Mouse (Mus musculus): Measurements from ENCODE around the gene Myl4. TPM values are rescaled to one million over a fixed set of nuclear protein-coding genes. Genes with fewer than 3 reads are reported as not detected.

Gene Myl4
- total RNA-seq, 2 experiments from 2014 or later, result 1.2 to 1.9 TPM

- DNase-seq, result no peak
Measured at GRCm38 (mm10) chr11:104572091-104572490, 21.6 kb downstream of the Myl4 start.

DNA sequence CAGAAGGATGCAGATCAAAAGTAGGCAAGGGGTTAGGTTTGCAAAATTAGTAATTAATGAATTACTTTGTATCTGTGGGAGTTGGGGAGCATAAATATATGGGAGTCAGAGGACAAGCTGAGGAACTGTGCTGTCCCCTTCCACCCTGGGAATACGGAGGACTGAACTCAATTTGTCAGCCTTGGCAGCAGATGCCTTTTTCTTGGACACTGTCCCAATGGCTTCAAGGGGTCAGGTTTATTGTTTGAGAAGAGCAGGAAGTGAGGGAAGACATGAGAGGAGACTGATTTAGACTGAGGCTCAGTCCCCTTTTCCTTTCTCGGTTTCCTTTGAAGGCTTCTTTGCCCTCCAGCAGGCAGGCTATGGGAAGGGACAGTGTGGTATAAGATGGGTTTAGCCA is 22.1 kb downstream of the Myl4 start:
- no peak for DNase-seq

- DNase-seq, result no peak
Measured at GRCm38 (mm10) chr11:104576772-104577612, 26.5 kb downstream of the Myl4 start.

GRCm38 (mm10) chr11:104578074-104578473 is 27.6 kb downstream of the Myl4 start:
- DNase-seq, result no peak

DNA sequence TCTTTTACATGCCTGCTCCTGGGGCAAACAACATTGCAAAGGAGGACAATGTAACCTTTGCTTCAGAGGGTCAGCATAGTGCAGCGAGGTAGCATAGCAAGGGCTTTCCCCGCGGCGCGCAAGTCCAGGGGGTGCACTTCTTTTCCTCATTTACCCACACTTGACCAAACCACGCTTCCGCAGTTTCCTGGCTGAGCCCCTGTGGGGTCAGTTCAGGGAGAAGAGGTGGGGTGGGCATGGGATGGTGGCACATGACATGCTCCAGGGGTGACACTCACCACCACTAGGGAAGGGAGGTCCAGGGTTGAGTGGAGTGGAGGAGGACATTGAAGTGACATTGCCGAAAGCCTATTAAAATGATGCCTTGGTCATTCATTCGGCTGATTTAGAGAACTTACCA is 28.6 kb downstream of the Myl4 start:
- DNase-seq, result no peak

- DNase-seq, result no peak
Measured at GRCm38 (mm10) chr11:104579575-104579974, 29.1 kb downstream of the Myl4 start.

DNA sequence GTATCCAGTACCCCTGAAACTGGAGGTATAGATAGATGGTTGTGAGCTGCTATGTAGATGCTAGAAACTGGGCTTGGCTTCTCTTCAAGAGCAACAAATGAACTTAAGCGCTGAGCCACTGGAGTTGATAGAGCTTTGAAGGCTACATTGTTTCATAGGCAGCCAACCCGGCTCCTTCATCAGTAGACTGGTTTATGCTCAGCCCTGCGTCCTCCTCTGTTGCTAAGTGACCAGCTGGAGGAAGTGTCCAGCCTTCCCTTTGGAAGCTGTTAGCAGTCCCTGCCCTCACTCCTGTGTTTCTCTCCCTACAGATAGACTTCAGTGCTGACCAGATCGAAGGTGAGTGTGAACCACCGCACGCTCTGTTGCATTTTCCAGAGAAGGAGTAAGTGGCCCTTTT is 29.6 kb downstream of the Myl4 start:
- DNase-seq, result no peak

GRCm38 (mm10) chr11:104580606-104581005 is 30.1 kb downstream of the Myl4 start:
- DNase-seq, result peak; percentile 45 to 58

DNA sequence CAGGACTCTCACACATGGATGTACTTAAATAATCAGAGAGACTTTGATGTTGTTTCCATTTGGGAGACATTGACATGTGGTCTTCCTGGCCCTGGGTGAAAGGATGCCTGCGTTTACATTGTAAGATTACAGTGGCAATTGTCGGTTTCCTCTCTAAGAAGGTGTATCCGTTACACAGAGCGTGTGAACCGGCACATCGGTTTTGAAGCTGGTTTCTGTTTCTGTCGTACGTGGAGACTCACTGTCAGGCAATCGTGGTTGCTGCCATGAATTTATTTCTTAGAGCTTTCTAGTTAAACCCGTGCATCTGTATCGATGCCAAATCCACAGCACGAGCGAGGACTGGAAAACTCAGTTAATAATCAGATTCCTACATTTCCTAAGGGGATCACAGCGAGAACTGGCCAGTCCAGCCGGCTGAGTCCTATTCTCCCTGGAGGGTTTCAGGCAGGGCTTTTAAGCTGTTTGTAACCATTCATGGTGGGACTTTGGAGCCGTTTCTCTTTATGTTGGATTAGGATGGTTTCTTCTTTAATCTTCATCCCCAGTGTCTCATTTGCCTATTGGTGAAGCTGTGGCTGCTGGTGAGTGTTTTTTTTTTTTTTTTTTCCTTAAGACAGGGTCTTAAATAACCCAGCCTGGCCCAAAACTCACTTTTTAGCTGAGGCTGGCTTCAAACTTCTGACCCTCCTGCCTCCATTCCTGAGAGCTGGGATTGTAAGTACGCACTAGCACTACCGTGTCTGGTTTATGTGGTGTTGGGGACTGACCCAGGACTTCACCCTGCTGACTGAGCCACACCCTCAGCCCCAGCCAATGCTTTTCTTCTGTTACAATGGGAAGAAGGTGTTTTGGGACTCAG is 31.2 kb downstream of the Myl4 start:
- no peak for DNase-seq

DNA sequence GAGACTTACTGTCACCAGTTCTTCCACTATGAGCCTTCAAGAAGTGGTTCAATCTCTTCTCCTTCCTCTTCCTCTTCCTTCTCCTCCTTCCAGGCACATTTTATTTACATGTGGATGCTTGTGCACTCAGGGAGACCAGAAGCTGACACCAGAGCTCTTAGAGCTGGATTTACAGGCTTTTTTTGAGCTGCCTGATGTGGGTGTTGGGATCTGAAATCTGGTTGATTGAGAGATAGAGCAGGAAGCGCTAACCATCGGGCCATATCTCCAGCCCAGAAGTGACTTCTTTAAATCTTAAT is 31.8 kb downstream of the Myl4 start:
- no peak for DNase-seq

DNA sequence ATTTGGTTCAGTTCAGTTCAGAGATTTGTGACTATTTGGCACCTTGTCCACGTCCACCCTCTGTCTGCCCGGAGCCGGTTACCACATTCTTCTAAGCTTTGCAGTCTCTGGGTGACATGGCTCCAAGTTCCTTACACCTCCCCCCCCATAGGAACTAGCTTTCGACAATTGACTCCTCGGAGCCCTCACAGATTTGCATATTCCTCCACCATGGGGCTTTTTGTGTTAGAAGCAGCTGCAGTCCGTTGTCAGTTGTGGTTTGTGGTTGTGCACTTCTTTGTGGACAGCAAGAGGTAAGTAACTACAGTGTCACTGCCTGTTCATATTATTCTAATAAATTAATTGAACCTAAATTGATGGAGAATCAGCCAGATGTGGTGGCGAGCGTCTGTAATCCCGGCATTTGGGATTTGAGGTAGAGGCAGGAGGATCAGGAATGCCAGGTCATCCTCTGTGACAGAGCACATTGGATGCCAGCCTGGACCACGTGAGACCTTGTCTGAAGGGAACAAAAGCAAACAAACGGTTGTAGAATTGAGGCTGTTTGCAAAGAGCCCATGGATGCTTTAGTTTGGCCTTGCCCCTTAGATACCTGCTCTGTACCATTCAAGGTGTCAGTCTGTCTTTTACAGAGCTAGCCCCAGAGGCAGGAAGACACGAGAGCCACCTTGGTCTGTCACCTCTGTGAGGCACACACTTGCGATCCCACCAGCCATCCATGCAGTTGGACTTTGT is 32.3 kb downstream of the Myl4 start:
- DNase-seq, result no peak

DNA sequence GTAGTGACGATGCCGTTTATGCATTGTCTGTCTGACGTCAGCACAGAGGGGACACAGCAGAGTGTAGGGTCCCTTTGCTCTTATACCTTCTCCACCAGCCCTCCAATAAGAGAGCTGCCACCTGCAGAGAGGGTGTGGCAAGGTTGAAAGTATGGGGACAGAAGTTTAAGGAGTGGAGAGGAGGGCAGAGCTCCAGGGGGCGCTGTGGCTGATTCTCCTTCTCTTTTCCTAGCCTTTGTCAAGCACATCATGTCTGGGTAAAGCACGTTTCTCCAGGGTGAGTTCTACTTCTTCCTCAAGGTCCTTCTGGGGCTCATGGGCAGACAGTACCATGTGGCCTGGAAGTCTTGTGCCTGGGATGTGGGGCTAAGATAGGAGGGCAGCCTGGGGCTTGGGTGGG is 35.0 kb downstream of the Myl4 start:
- DNase-seq, result no peak

DNA sequence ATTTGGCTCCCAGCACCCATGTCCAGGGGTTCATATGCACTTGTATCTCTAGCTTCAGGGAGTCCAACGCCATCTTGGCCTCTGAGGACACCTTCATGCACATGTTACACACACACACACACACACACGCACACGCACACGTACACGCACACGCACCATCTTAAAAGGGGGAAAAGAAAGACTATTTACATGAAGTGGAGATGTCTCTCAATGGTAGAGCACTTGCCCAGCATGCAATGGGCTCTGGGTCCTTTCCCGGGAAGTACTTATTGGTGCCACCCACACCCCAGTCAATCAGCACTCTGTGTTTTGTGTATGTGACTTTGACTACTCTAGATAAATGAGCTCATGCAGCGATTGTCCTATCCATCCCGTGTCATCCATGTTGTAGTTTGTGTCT is 37.4 kb downstream of the Myl4 start:
- no peak for DNase-seq

GRCm38 (mm10) chr11:104588513-104588912 is 38.0 kb downstream of the Myl4 start:
- no peak for DNase-seq

DNA sequence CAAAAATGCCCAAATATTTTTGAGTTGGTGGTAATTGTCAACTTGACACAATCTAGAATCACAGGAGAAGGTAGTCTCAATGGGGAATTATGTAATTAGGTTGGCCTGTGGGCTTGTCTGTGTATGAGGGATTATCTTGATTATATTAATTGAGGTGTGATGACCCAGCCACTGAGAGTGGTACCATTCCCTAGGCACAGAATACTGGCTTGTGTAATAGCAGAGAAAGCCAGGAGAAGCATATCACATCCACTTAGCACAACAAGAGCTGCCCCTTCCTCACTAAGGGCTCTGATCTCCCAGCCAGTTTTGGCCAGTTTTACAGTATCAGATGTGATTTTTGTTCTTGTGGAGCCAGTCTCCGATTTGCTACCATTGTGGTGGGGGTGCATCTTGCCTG is 39.1 kb downstream of the Myl4 start:
- DNase-seq, result no peak

DNA sequence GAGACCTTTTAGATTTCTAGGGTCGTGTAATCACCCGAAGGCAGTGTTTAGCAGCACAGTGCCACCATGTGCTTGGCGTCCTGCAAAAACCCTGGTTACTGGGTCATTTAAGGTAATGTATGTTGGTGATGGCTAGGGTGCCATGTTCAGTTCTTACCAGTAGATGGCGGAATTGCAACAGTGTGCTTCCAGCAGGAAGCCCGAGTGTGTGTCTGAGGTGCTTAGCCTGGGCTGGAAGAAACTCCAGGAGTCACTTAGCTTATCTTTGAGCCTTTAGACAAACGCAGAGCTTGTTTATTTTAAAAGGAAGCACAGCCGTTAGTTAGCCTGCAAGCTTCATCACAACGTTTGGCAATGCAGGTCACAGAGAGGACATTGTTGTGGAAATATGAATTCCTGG is 39.7 kb downstream of the Myl4 start:
- DNase-seq, result peak; percentile 67 to 74

DNA sequence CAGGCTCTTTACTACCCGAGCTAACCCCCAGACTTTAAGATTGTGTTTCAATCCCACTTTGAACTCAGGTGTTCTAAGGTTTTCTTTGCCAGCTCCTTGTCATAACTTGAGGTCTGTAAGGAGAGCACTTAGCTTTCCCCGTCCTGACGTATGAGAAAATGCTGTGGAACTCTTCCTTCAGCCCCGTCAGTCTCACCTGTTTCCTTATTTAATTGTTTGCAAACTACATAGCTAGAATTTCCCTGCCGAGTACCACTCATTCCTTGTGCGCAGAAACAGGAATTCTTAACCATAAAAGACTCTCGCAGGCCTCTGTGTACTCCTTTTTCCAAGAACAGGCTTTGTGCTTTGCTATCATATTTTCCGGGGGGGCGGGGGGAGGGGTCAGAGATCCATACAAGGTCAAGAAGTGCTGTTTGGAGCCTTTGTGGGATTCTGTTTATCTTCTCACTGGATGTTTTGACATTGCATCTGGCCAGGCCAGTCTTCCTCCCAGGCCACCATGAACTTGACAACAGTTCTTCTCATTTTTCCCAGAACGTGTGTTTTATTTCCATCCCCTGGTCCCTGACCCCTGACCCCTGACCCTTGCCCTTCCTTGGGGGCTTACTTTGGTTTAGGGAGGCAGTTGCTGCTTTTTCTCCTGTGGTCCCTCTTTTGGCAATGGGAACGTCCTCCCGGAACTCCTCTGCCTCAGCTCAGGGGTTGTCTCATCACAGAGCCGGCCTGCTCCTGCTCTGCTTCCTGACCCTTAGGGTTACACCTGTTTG is 41.8 kb downstream of the Myl4 start:
- DNase-seq, result no peak

GRCm38 (mm10) chr11:104596365-104596764 is 45.9 kb downstream of the Myl4 start:
- DNase-seq, result no peak

GRCm38 (mm10) chr11:104599265-104599945 is 48.9 kb downstream of the Myl4 start:
- DNase-seq, result no peak

- no peak for DNase-seq
Measured at GRCm38 (mm10) chr11:104600675-104601074, 50.2 kb downstream of the Myl4 start.

GRCm38 (mm10) chr11:104604192-104604591 is 53.7 kb downstream of the Myl4 start:
- DNase-seq, result no peak

Data from layer of hippocampus, postnatal 36 days (tissue).